Mouse (Mus musculus) CH12.LX (cell line): ENCODE data around the gene Akr1d1.

Experiments used
- BHLHE40 ChIP-seq: IDR thresholded peaks from 2 replicates; pipeline ENCODE4 v1.6.1; 2011; ENCODE audit warnings: mild to moderate bottlenecking, low read depth, low read length, improper control_type of control experiment
- CHD2 ChIP-seq: IDR thresholded peaks from 2 replicates; pipeline ENCODE4 v1.6.1; 2011; ENCODE audit warnings: low read length, improper control_type of control experiment
- CTCF ChIP-seq, 2 experiments: IDR thresholded peaks in 1 of 2; conservative IDR thresholded peaks in 1 of 2; 2 replicates each; pipeline ENCODE4 v1.5.1; 2011 to 2012; ENCODE audit warnings: low read depth in 2 of 2, low read length in 2 of 2, improper control_type of control experiment in 1 of 2, inconsistent platforms in 1 of 2, mild to moderate bottlenecking in 1 of 2, moderate library complexity in 1 of 2
- EP300 ChIP-seq: IDR thresholded peaks from 2 replicates; pipeline ENCODE4 v1.6.1; 2011; ENCODE audit warnings: low read length, improper control_type of control experiment
- JUN ChIP-seq: IDR thresholded peaks from 2 replicates; pipeline ENCODE4 v1.6.1; 2011; ENCODE audit warnings: low read depth, mild to moderate bottlenecking, low read length, improper control_type of control experiment, moderate library complexity; ENCODE audit not compliant: insufficient read depth
- KAT2A ChIP-seq: IDR thresholded peaks from 2 replicates; pipeline ENCODE4 v1.6.1; 2012; ENCODE audit warnings: low read length, improper control_type of control experiment, inconsistent platforms; ENCODE audit not compliant: insufficient replicate concordance
- MYC ChIP-seq: IDR thresholded peaks from 2 replicates; pipeline ENCODE4 v1.6.1; 2011; ENCODE audit warnings: low read depth, mild to moderate bottlenecking, improper control_type of control experiment, low read length
- POLR2A ChIP-seq: IDR thresholded peaks from 2 replicates; pipeline ENCODE4 v1.6.1; 2011; ENCODE audit warnings: low read depth, mild to moderate bottlenecking, improper control_type of control experiment, low read length
- USF1 ChIP-seq: IDR thresholded peaks from 2 replicates; pipeline ENCODE4 v1.6.1; 2014; ENCODE audit warnings: low read depth, mild to moderate bottlenecking, inconsistent platforms, low read length, improper control_type of control experiment

DNA sequence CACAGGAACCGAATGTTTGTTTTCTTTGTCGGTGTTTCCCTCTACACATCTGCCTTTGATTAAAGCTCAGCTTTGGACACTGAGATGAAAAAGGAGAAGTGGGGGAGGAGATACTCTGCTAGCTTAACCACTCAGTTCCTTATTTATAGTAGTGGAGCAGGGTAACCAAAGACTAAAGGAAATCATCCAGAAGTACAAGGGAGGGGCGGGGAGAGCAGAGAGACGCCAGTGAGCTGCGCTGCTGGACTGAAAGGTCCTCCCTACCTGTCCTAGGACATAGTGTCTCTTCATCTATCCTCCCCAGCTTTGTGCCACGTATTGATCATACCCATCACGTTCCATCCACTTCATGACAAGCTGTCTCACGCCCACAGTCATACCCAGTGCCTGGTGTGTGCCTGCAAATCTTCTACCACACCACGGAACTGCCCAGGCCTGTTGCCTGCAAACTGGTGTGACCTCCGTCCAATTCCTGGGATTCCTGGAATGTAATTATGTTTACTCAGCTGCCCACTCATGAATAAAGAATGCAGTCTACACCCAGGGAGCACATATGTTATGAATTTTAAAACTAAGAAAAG is 87.5 kb downstream of the Akr1d1 start:
- TF ChIP-seq POLR2A (no peak; the same call in 1 of the 2 replicates), BHLHE40 (peak; percentile 37; the same call in 1 of the 2 replicates), CTCF (conservative IDR thresholded peaks at IDR 0.05 in 1 of 2, IDR thresholded peaks at IDR 0.05 in 1 of 2; ENCODE audit: low read depth in 2 of 2, low read length in 2 of 2) (no peak), CHD2 (peak; percentile 82), KAT2A (no peak), MYC (no peak), USF1 (no peak), JUN (no peak), EP300 (peak; percentile 81)
